Mouse (Mus musculus): ENCODE data around the gene Duoxa2. TPM values are rescaled to one million over a fixed set of nuclear protein-coding genes. Genes with fewer than 3 reads are reported as not detected.
"Not testable (repeated sequence)": the region's sequence is repeated elsewhere in the genome, so short reads cannot be mapped to it uniquely, and the experiment has no call there.

Duoxa2 gene
- polyA plus RNA-seq, 1 experiment from 2014 or later: not detected

- WGBS: 3% methylated on average over 27 of the region's 27 CpGs
- Histone ChIP-seq H3K9me3 (no peaks in the 10 kb centered on the region), H3K4me2 (peak overlapping the region; percentile 66), H3K4me3 (peak overlapping the region; percentile 40), H3K36me3 (no peaks in the 10 kb centered on the region), H3K4me1 (peaks cover 10% of the 10 kb centered on the region), H3K27me3 (replicated peaks) (peaks cover 98% of the 10 kb centered on the region), H3K9ac (no peak overlapping the region), H3K27ac (replicated peaks) (no peak overlapping the region)
- ATAC-seq (ENCODE audit: extremely low read depth, insufficient number of reproducible peaks, low FRiP score, low TSS enrichment): no peak
These were observed 14.2 kb downstream of the Duoxa2 start for GRCm38 (mm10) chr2:122312722-122313417.

DNA sequence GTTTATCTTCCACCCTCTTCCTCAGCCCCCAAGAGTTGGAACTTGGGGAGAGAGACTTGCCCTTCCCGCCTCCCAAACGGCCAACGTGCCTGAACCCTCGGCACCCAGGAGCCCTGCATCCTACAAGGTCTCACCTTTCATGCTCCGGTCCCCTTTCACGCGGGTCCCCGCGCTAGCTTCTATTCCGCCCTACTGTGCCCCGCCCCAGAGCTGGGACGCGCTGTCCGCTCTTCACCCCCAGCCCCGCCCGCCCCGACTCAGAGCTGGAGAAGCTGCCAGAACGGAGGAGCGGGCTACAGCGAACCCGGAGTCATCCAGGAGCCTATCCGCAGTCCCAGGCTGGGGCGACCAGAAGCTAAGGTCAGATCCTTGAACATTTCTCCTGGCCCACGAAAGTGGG is 14.8 kb downstream of the Duoxa2 start, which contains the start of gene Duoxa1:
Gene Duoxa1 (minus strand): TSS at position 195 of the 400 bp plus-strand sequence.
- H3K27me3 ChIP-seq (replicated peaks): peaks cover 99% of the 10 kb centered on the region
- ATAC-seq (ENCODE audit: extremely low read depth, insufficient number of reproducible peaks, low FRiP score, low TSS enrichment): no peak
- H3K4me3 ChIP-seq: peak within 1 kb of the TSS; percentile 40
- WGBS: 2% methylated on average over 24 of the region's 24 CpGs
- H3K4me1 ChIP-seq: peaks cover 10% of the 10 kb centered on the region
- peak within 1 kb of the TSS; percentile 66 for H3K4me2 ChIP-seq
- no peaks in the 10 kb centered on the region for H3K36me3 ChIP-seq
- H3K9ac ChIP-seq: 0 out of 2 replicates have a peak within 1 kb of the TSS, but pooled peaks have one; percentile 50
- no peaks in the 10 kb centered on the region for H3K9me3 ChIP-seq
- H3K27ac ChIP-seq (replicated peaks): no peak within 1 kb of the TSS

DNA sequence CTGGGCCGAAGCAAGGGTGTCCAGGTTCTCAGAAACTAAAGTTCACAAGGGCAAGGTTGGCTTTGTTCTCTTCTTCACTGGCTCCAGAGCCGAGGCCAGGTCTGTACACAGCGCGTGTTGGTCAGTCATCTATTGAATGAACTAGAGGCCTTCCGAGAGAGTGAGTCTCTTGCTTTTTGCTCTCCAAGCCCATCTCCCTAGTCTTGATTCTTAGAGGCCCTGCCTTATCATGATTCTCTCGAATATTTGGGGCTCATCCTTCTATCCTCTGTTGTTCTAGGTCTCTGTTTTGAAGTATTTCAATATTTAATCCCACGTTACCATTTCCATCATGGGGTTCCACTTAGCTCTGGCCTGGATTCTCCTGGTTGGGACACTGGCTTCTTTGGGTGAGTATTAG is 16.7 kb downstream of the Duoxa2 start, which contains the start of gene Duox1:
Gene Duox1 (plus strand): TSS at position 301 of the 400 bp plus-strand sequence.
- H3K4me1 ChIP-seq: peaks cover 10% of the 10 kb centered on the region
- no peaks in the 10 kb centered on the region for H3K36me3 ChIP-seq
- no peaks in the 10 kb centered on the region for H3K9me3 ChIP-seq
- peaks cover 88% of the 10 kb centered on the region for H3K27me3 ChIP-seq (replicated peaks)
- H3K9ac ChIP-seq: no peak within 1 kb of the TSS
- ATAC-seq (ENCODE audit: extremely low read depth, insufficient number of reproducible peaks, low FRiP score, low TSS enrichment): no peak
- no peak within 1 kb of the TSS for H3K4me2 ChIP-seq
- H3K4me3 ChIP-seq: no peak within 1 kb of the TSS
- H3K27ac ChIP-seq (replicated peaks): no peak within 1 kb of the TSS
- WGBS: 76% methylated on average over 7 of the region's 7 CpGs

DNA sequence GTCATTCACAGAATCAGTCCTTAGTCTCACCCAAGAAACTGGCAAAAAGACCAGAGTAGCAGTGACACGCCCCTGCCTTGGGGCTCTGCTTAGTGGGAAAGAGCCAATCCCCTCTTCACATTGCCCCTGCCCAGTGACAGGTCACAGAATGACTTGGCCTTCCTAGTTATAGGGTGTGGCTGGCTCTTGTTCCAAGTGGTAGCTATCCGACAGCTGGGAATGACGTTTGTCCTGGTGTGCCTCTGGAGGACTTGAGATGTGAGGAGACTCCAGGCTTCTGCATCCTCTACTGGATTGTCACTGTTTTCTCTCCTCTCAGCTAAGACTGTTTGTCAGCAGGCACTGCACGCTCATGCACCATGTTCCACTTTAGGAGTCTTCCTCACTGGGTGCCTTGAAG is 18.7 kb downstream of the Duoxa2 start:
- Histone ChIP-seq H3K36me3 (no peaks in the 10 kb centered on the region), H3K9me3 (no peaks in the 10 kb centered on the region), H3K4me3 (no peak overlapping the region), H3K4me2 (no peak overlapping the region), H3K9ac (no peak overlapping the region), H3K4me1 (peaks cover 10% of the 10 kb centered on the region), H3K27me3 (replicated peaks) (peaks cover 68% of the 10 kb centered on the region), H3K27ac (replicated peaks) (no peak overlapping the region)
- ATAC-seq (ENCODE audit: extremely low read depth, insufficient number of reproducible peaks, low FRiP score, low TSS enrichment): no peak
- 42% methylated on average over 4 of the region's 4 CpGs for WGBS

DNA sequence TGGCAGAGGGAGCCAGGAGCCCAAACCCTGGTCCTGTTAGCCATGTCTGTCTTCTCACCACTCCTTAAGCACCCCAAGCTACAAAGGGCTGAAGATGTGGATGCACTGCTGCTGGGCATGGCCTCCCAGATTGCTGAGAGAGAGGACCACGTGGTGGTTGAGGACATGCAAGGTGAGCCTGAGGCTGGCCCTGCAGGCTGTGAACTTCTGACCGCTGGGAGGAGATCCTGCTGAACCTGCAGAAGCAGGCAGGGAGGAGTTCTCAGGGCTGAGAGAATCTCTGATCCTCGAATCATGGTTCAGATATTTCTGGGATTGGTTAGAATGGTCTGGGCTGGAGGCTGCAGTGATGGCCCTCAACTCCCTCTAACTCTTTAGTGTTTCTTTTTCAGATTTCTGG is 25.3 kb downstream of the Duoxa2 start:
- 56% methylated on average over 3 of the region's 3 CpGs for WGBS
- H3K4me1 ChIP-seq: peaks cover 5% of the 10 kb centered on the region
- H3K4me2 ChIP-seq: no peak overlapping the region
- ATAC-seq (ENCODE audit: extremely low read depth, insufficient number of reproducible peaks, low FRiP score, low TSS enrichment): no peak
- no peaks in the 10 kb centered on the region for H3K9me3 ChIP-seq
- H3K27me3 ChIP-seq (replicated peaks): peaks cover 2% of the 10 kb centered on the region; the same call in 1 of the 2 replicates
- H3K9ac ChIP-seq: no peak overlapping the region
- H3K27ac ChIP-seq (replicated peaks): no peak overlapping the region
- no peak overlapping the region for H3K4me3 ChIP-seq
- no peaks in the 10 kb centered on the region for H3K36me3 ChIP-seq

- H3K9me3 ChIP-seq: no peaks in the 10 kb centered on the region
- WGBS: 69% methylated on average over 3 of the region's 3 CpGs
These were observed 25.9 kb downstream of the Duoxa2 start for GRCm38 (mm10) chr2:122324586-122324985.

DNA sequence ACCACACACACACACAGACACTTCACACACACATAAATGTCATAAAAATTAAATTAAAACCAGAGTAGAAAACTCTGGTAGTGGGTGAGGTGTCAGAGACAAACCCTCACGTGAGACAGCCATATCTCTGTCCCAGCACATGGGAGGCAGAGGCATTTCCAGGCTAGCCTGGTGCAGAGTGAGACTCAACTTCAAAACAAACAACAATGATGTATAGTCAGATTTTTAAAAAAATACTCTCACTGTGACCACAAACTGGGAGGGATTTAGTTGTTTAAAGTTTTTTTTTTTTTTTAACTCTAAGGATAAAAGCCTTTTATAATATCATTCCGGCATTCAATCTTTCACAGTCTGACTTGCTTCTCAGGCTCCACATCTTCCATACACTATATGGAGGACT is 26.7 kb downstream of the Duoxa2 start:
- Histone ChIP-seq H3K9ac (no peak overlapping the region), H3K9me3 (no peaks in the 10 kb centered on the region), H3K4me1 (peaks cover 5% of the 10 kb centered on the region), H3K36me3 (no peaks in the 10 kb centered on the region), H3K27me3 (replicated peaks) (no peaks in the 10 kb centered on the region), H3K27ac (replicated peaks) (no peak overlapping the region), H3K4me3 (no peak overlapping the region), H3K4me2 (no peak overlapping the region)
- WGBS: 60% methylated on average over 2 of the region's 2 CpGs
- no peak for ATAC-seq (ENCODE audit: extremely low read depth, insufficient number of reproducible peaks, low FRiP score, low TSS enrichment)

More at GRCm38 (mm10) chr2:122324586-122324985, 25.9 kb downstream of the Duoxa2 start:
- Histone ChIP-seq H3K27me3 (replicated peaks) (no peaks in the 10 kb centered on the region), H3K36me3 (no peaks in the 10 kb centered on the region), H3K4me1 (peaks cover 5% of the 10 kb centered on the region), H3K27ac (replicated peaks) (no peak overlapping the region), H3K4me3 (no peak overlapping the region), H3K9ac (no peak overlapping the region), H3K4me2 (no peak overlapping the region)
- ATAC-seq (ENCODE audit: extremely low read depth, insufficient number of reproducible peaks, low FRiP score, low TSS enrichment): no peak

DNA sequence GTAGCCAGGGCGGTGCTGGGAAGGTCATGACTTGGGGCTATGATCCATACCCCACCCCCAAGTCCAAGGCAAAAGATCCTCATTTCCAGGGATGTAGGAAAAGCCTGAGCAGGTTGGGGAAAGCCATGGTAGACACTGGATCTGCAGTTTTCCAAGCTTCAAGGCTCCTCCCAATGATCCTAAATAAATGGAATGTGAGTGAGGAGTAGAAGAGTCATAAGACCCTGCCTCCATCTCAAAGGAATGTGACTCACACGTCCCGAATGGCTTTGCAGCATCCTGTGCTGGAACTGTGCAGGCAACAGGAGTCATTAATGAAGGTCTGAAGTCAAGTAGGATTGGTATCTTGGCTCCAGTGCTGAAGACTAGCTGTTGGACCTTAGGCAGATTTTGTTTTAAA is 29.3 kb downstream of the Duoxa2 start:
- 40% methylated on average over 3 of the region's 3 CpGs for WGBS
- no peak for ATAC-seq (ENCODE audit: extremely low read depth, insufficient number of reproducible peaks, low FRiP score, low TSS enrichment)
- H3K36me3 ChIP-seq: no peaks in the 10 kb centered on the region
- no peak overlapping the region for H3K27ac ChIP-seq (replicated peaks)
- no peaks in the 10 kb centered on the region for H3K9me3 ChIP-seq
- H3K9ac ChIP-seq: no peak overlapping the region
- H3K4me1 ChIP-seq: peaks cover 5% of the 10 kb centered on the region
- H3K4me2 ChIP-seq: no peak overlapping the region
- H3K27me3 ChIP-seq (replicated peaks): no peaks in the 10 kb centered on the region
- H3K4me3 ChIP-seq: no peak overlapping the region

GRCm38 (mm10) chr2:122330317-122330716 is 31.6 kb downstream of the Duoxa2 start:
- ATAC-seq (ENCODE audit: extremely low read depth, insufficient number of reproducible peaks, low FRiP score, low TSS enrichment): not testable (repeated sequence)

DNA sequence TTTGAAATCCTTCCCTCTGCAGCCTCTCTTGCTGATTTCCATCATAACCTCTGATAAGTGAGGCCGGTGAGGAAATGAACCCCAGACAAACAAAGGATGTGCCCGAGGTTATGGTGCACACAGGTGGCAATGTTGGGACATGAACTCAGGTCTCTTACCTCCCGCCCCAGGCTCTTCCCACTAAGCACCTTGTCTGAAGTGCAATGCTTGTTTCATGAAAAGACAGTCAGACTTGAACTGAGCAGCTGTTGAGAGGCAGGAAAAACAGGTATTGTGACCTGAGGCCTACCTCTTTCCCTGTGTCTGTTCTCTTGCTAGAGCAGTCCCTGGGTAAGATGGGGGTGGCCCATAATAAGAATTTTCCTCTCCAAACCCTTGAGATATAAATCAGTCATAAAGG is 33.5 kb downstream of the Duoxa2 start:
- no peak overlapping the region for H3K4me3 ChIP-seq
- no peaks in the 10 kb centered on the region for H3K9me3 ChIP-seq
- no peak overlapping the region for H3K9ac ChIP-seq
- peaks cover 6% of the 10 kb centered on the region; the same call in 1 of the 2 replicates for H3K27me3 ChIP-seq (replicated peaks)
- WGBS: 75% methylated on average over 3 of the region's 3 CpGs
- H3K36me3 ChIP-seq: no peaks in the 10 kb centered on the region
- H3K27ac ChIP-seq (replicated peaks): no peak overlapping the region
- H3K4me1 ChIP-seq: peaks cover 16% of the 10 kb centered on the region
- no peak for ATAC-seq (ENCODE audit: extremely low read depth, insufficient number of reproducible peaks, low FRiP score, low TSS enrichment)
- H3K4me2 ChIP-seq: no peak overlapping the region

More at GRCm38 (mm10) chr2:122330317-122330716, 31.6 kb downstream of the Duoxa2 start:
- H3K4me3 ChIP-seq; H3K4me2 ChIP-seq; H3K9ac ChIP-seq; H3K4me1 ChIP-seq; H3K27ac ChIP-seq (replicated peaks); H3K36me3 ChIP-seq; H3K9me3 ChIP-seq; H3K27me3 ChIP-seq (replicated peaks): not testable (repeated sequence)
- 74% methylated on average over 6 of the region's 6 CpGs for WGBS

- Histone ChIP-seq H3K4me3 (no peak overlapping the region), H3K36me3 (no peaks in the 10 kb centered on the region), H3K27me3 (replicated peaks) (peaks cover 22% of the 10 kb centered on the region), H3K9ac (no peak overlapping the region), H3K9me3 (no peaks in the 10 kb centered on the region), H3K27ac (replicated peaks) (no peak overlapping the region), H3K4me1 (peaks cover 12% of the 10 kb centered on the region), H3K4me2 (no peak overlapping the region)
- 58% methylated on average over 3 of the region's 3 CpGs for WGBS
- no peak for ATAC-seq (ENCODE audit: extremely low read depth, insufficient number of reproducible peaks, low FRiP score, low TSS enrichment)
These were observed 35.5 kb downstream of the Duoxa2 start for GRCm38 (mm10) chr2:122334170-122334569.

DNA sequence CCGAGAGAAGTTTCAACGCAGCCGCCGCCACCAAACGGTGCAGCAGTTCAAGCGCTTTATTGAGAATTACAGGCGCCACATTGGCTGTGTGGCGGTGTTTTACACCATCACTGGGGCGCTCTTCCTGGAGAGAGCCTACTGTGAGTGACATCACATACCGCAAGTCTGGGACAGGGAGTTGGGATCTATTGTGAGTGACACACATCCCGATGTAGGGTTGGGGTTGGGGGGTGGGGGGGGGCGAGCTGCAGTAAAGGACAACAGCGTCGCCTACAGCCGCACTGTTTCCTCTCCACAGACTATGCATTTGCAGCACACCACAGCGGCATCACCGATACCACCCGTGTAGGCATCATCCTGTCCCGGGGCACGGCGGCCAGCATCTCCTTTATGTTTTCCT is 38.6 kb downstream of the Duoxa2 start:
- H3K9me3 ChIP-seq: no peaks in the 10 kb centered on the region
- WGBS: 55% methylated on average over 21 of the region's 21 CpGs
- H3K4me1 ChIP-seq: peaks cover 12% of the 10 kb centered on the region
- 0 out of 2 replicates have a peak overlapping the region, but pooled peaks have one; percentile 3 for H3K4me3 ChIP-seq
- no peaks in the 10 kb centered on the region for H3K36me3 ChIP-seq
- H3K4me2 ChIP-seq: peak overlapping the region; percentile 40
- no peak overlapping the region for H3K27ac ChIP-seq (replicated peaks)
- ATAC-seq (ENCODE audit: extremely low read depth, insufficient number of reproducible peaks, low FRiP score, low TSS enrichment): no peak
- H3K27me3 ChIP-seq (replicated peaks): peaks cover 23% of the 10 kb centered on the region
- no peak overlapping the region for H3K9ac ChIP-seq

Measured in heart, embryonic 13.5 days (tissue).